Comparison of ENCODE assay signal across 9 mouse cellular contexts in the genomic region with DNA sequence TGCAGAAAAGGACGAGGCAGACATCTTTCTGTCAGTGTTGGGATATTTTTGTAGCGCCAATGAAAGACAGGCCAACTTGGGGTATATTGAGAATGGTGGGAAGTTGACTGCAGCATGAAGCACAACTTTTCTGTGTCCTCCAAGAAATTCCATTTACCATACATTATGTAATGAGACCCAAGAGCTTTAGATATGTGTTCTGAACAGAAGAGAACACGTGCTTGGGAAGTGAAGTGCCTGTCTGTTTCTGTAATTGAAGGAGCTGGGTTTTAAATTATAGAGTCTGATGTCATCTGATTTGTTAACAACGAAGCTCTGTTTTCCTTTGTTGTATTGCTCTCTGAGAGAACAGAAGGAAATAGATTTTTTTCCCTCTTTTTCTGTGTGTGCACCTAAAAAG. TPM values are rescaled to one million over a fixed set of nuclear protein-coding genes. Genes with fewer than 3 reads are reported as not detected.
A peak's percentile ranks its signal among the peaks of the same experiment; 100 is the strongest.
DNase-seq lines count a peak whose midpoint lies in the region; ATAC-seq and TF ChIP-seq lines count a peak whose summit lies in the region.
"Had no signal": no experiment of that assay in that cellular context is flagged by ENCODE, and none has a peak within 500 bp of the region (broad histone marks: within the 10 kb centered on the region; RNA-seq: fewer than 3 reads in every experiment).

No protein-coding gene starts in this region.

- H3K4me3 ChIP-seq in heart, postnatal 0 days (ENCODE audit: low read depth, low read length) = peak overlapping the region; percentile 92
- peak overlapping the region; percentile 95 for H3K4me3 ChIP-seq in bone marrow, adult 2 months (replicated peaks; ENCODE audit: control insufficient read depth, low read depth, low read length)
- H3K4me3 ChIP-seq in hindbrain, embryonic 12.5 days = peak overlapping the region; percentile 85
- peak overlapping the region; percentile 84 for H3K4me3 ChIP-seq in midbrain, embryonic 12.5 days
- no peak overlapping the region; the same call in 1 of the 2 replicates for H3K4me3 ChIP-seq in thymus, adult 2 months (ENCODE audit: control insufficient read depth, insufficient read depth, low read length)

- ATAC-seq in heart, postnatal 0 days (ENCODE audit: insufficient read depth, low read depth) = no peak
- no peak for ATAC-seq in hindbrain, embryonic 12.5 days (ENCODE audit: low FRiP score)
- ATAC-seq in midbrain, embryonic 12.5 days (ENCODE audit: low FRiP score, low read depth) = no peak

- H3K4me2 ChIP-seq in heart, postnatal 0 days (ENCODE audit: low read depth, low read length) = peak overlapping the region; percentile 91
- peak overlapping the region; percentile 95 for H3K4me2 ChIP-seq in hindbrain, embryonic 12.5 days (replicated peaks)
- peak overlapping the region; percentile 93 for H3K4me2 ChIP-seq in midbrain, embryonic 12.5 days (replicated peaks)

- H3K27ac ChIP-seq in heart, postnatal 0 days (ENCODE audit: low read depth) = no peak overlapping the region
- H3K27ac ChIP-seq in bone marrow, adult 2 months (ENCODE audit: control insufficient read depth, insufficient read depth, low read depth, low read length, poor library complexity) = no peak overlapping the region
- no peak overlapping the region for H3K27ac ChIP-seq in hindbrain, embryonic 12.5 days
- no peak overlapping the region for H3K27ac ChIP-seq in midbrain, embryonic 12.5 days (replicated peaks)
- H3K27ac ChIP-seq in thymus, adult 2 months (ENCODE audit: control insufficient read depth, insufficient read depth, low read length) = no peak overlapping the region

- no peak for TF ChIP-seq POLR2A in bone marrow, adult 2 months (IDR thresholded peaks at IDR 0.05; ENCODE audit: borderline replicate concordance, control insufficient read depth, low read depth, low read length)
- TF ChIP-seq POLR2A in thymus, adult 2 months (IDR thresholded peaks at IDR 0.05; ENCODE audit: control insufficient read depth, extremely low read depth, insufficient read depth, low read length, poor library complexity) = no peak

- H3K4me1 ChIP-seq in heart, postnatal 0 days (ENCODE audit: control insufficient read depth, insufficient read depth) = peaks cover 10% of the 10 kb centered on the region
- no peaks in the 10 kb centered on the region; the same call in 1 of the 2 replicates for H3K4me1 ChIP-seq in bone marrow, adult 2 months (ENCODE audit: control insufficient read depth, insufficient read depth, low read length)
- H3K4me1 ChIP-seq in hindbrain, embryonic 12.5 days = peaks cover 10% of the 10 kb centered on the region
- H3K4me1 ChIP-seq in midbrain, embryonic 12.5 days = peaks cover 12% of the 10 kb centered on the region
- H3K4me1 ChIP-seq in thymus, adult 2 months (replicated peaks; ENCODE audit: control insufficient read depth, insufficient read depth, low read length) = peaks cover 4% of the 10 kb centered on the region

- peaks cover 24% of the 10 kb centered on the region for H3K36me3 ChIP-seq in heart, postnatal 0 days (replicated peaks; ENCODE audit: control insufficient read depth, insufficient read depth, low read length)
- H3K36me3 ChIP-seq in hindbrain, embryonic 12.5 days = peaks cover 19% of the 10 kb centered on the region
- H3K36me3 ChIP-seq in midbrain, embryonic 12.5 days = peaks cover 23% of the 10 kb centered on the region
- peaks cover 16% of the 10 kb centered on the region for H3K36me3 ChIP-seq in thymus, adult 2 months (ENCODE audit: control insufficient read depth, insufficient read depth, low read length)

- H3K9me3 ChIP-seq in heart, postnatal 0 days (replicated peaks; ENCODE audit: control insufficient read depth, low read length) = no peaks in the 10 kb centered on the region
- H3K9me3 ChIP-seq in hindbrain, embryonic 12.5 days (replicated peaks) = no peaks in the 10 kb centered on the region
- H3K9me3 ChIP-seq in midbrain, embryonic 12.5 days = no peaks in the 10 kb centered on the region

- no peak for TF ChIP-seq CTCF in heart, postnatal 0 days (IDR thresholded peaks at IDR 0.05; ENCODE audit: low read depth)
- no peak for TF ChIP-seq CTCF in bone marrow, adult 2 months (IDR thresholded peaks at IDR 0.05; ENCODE audit: control insufficient read depth, insufficient read depth, low read length)
- TF ChIP-seq CTCF in thymus, adult 2 months (IDR thresholded peaks at IDR 0.05; ENCODE audit: borderline replicate concordance, control insufficient read depth, extremely low read depth, insufficient read depth, low read length, poor library complexity) = no peak

- H3K9ac ChIP-seq in heart, postnatal 0 days (replicated peaks; ENCODE audit: low read depth, low read length) = peak overlapping the region; percentile 84
- peak overlapping the region; percentile 67 for H3K9ac ChIP-seq in hindbrain, embryonic 12.5 days
- H3K9ac ChIP-seq in midbrain, embryonic 12.5 days (replicated peaks) = peak overlapping the region; percentile 65

- TF ChIP-seq EP300 in heart, postnatal 0 days (IDR thresholded peaks at IDR 0.05; ENCODE audit: low read depth) = no peak

- DNase-seq in heart, postnatal 0 days (ENCODE audit: low spot score) = no peak
- no peak for DNase-seq in heart, adult 9 months (ENCODE audit: low spot score in 2 of 2)
- DNase-seq in thymus, adult 2 months = no peak
- no peak for DNase-seq in adrenal gland, postnatal 14 days
- no peak for DNase-seq in T-cell, adult 2 months (ENCODE audit: low spot score)

- no peaks in the 10 kb centered on the region for H3K27me3 ChIP-seq in heart, postnatal 0 days (ENCODE audit: control insufficient read depth, insufficient read depth, low read length)
- H3K27me3 ChIP-seq in hindbrain, embryonic 12.5 days = no peaks in the 10 kb centered on the region
- no peaks in the 10 kb centered on the region for H3K27me3 ChIP-seq in midbrain, embryonic 12.5 days
- H3K27me3 ChIP-seq in thymus, adult 2 months (ENCODE audit: control insufficient read depth, insufficient read depth, low read length) = no peaks in the 10 kb centered on the region
- H3K27me3 ChIP-seq: Patski had no signal

- 37% methylated on average over 4 of the region's 4 CpGs for WGBS in heart, postnatal 0 days
- whole genome bisulfite sequencing in bone marrow, adult 2 months = 29% methylated on average over 4 of the region's 4 CpGs
- WGBS in hindbrain, embryonic 12.5 days = 55% methylated on average over 4 of the region's 4 CpGs
- 57% methylated on average over 4 of the region's 4 CpGs for WGBS in midbrain, embryonic 12.5 days
- 28% methylated on average over 4 of the region's 4 CpGs for WGBS in thymus, adult 2 months

RNA-seq across cellular contexts. Expression of a gene that starts 1.1 kb away (rescaled TPM):
- total RNA-seq in heart, postnatal 0 days (2014; rRNA removed; ENCODE audit: low replicate concordance) = 9.1 and 15.3 TPM in 2 replicates
- polyA plus RNA-seq in heart, postnatal 0 days (2015; fragmentation: Nextera tagmentation; extraction: Ambion mirVana) = 35.0 and 40.6 TPM in 2 replicates
- polyA plus RNA-seq in bone marrow, adult 2 months (2011; ENCODE audit: insufficient read depth, insufficient read length, low replicate concordance, missing spikeins) = 13.8 and 16.4 TPM in 2 replicates
- polyA plus RNA-seq in hindbrain, embryonic 12.5 days (2016; fragmentation: Nextera tagmentation; extraction: Ambion mirVana) = 63.8 and 72.3 TPM in 2 replicates
- 68.4 and 70.6 TPM in 2 replicates for polyA plus RNA-seq in midbrain, embryonic 12.5 days (2016; fragmentation: Nextera tagmentation; extraction: Ambion mirVana)
- 11.8 and 12.1 TPM in 2 replicates for polyA plus RNA-seq in thymus, adult 2 months (2012; rRNA removed)
- 52.6 and 55.7 TPM in 2 replicates for total RNA-seq in adrenal gland, postnatal 14 days (2021)

RNA-seq across cellular contexts. Expression of a gene that starts 21.2 kb away (rescaled TPM):
- total RNA-seq in heart, postnatal 0 days (2014; rRNA removed; ENCODE audit: low replicate concordance) = not detected in 2 replicates
- 0.05 TPM in 1 of 2 replicates, not detected in the other for polyA plus RNA-seq in heart, postnatal 0 days (2015; fragmentation: Nextera tagmentation; extraction: Ambion mirVana)
- 0.63 and 1.5 TPM in 2 replicates for polyA plus RNA-seq in bone marrow, adult 2 months (2011; ENCODE audit: insufficient read depth, insufficient read length, low replicate concordance, missing spikeins)
- not detected in 2 replicates for polyA plus RNA-seq in hindbrain, embryonic 12.5 days (2016; fragmentation: Nextera tagmentation; extraction: Ambion mirVana)
- polyA plus RNA-seq in midbrain, embryonic 12.5 days (2016; fragmentation: Nextera tagmentation; extraction: Ambion mirVana) = not detected in 2 replicates
- polyA plus RNA-seq in thymus, adult 2 months (2012; rRNA removed) = 0.19 and 0.26 TPM in 2 replicates
- 0.22 and 0.41 TPM in 2 replicates for total RNA-seq in adrenal gland, postnatal 14 days (2021)

RNA-seq across cellular contexts. Expression of a gene that starts 29.8 kb away (rescaled TPM):
- 22.5 and 33.6 TPM in 2 replicates for total RNA-seq in heart, postnatal 0 days (2014; rRNA removed; ENCODE audit: low replicate concordance)
- polyA plus RNA-seq in heart, postnatal 0 days (2015; fragmentation: Nextera tagmentation; extraction: Ambion mirVana) = 30.3 and 33.2 TPM in 2 replicates
- 7.4 and 14.3 TPM in 2 replicates for polyA plus RNA-seq in bone marrow, adult 2 months (2011; ENCODE audit: insufficient read depth, insufficient read length, low replicate concordance, missing spikeins)
- 51.7 and 58.3 TPM in 2 replicates for polyA plus RNA-seq in hindbrain, embryonic 12.5 days (2016; fragmentation: Nextera tagmentation; extraction: Ambion mirVana)
- 54.2 and 58.0 TPM in 2 replicates for polyA plus RNA-seq in midbrain, embryonic 12.5 days (2016; fragmentation: Nextera tagmentation; extraction: Ambion mirVana)
- polyA plus RNA-seq in thymus, adult 2 months (2012; rRNA removed) = 11.3 and 11.6 TPM in 2 replicates
- total RNA-seq in adrenal gland, postnatal 14 days (2021) = 50.4 and 56.1 TPM in 2 replicates
